Mouse (Mus musculus) heart, postnatal 0 days (tissue): ENCODE measurements around the gene Dusp28.

ENCODE experiments used
- CTCF ChIP-seq: IDR thresholded peaks from 2 replicates; pipeline ENCODE4 v1.5.1; 2016; ENCODE audit warnings: antibody characterized with exemption, control low read depth, low read depth
- EP300 ChIP-seq: IDR thresholded peaks from 2 replicates; pipeline ENCODE4 v1.6.1; 2016; ENCODE audit warnings: antibody characterized with exemption, low read depth

DNA sequence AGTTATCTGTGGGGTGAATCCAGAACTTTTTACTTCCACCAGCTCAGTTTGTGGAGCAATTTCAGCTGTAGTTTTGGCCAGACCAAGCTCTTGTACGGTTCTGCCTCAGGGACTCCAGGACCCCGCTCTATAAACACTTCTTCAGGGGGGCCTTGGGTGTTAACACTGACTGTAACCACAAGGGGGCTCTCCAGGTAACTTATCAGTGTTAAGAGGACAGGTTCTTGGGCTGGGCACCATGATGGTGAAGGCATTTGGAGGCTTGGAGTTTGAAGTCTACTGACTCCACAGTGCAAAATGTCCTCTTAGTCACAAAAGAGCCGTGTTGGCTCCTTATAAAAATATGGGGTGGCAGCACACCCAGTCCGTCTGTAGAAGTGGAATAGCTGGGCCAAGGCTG, 2.3 kb downstream of the Dusp28 start:
- TF ChIP-seq EP300 (no peak), CTCF (peak; percentile 25; the same call in 1 of the 2 replicates)
